Mouse (Mus musculus) liver (tissue): ENCODE measurements around the gene Galnt2.

ENCODE experiments used
- DNase-seq: peaks from one replicate; pipeline ENCODE4 v3.0.0-alpha.2; 2020; ENCODE audit warnings: mixed read lengths

Gene Galnt2

GRCm38 (mm10) chr8:124376406-124376805 is 145.2 kb downstream of the Galnt2 start:
- no peak for DNase-seq

DNA sequence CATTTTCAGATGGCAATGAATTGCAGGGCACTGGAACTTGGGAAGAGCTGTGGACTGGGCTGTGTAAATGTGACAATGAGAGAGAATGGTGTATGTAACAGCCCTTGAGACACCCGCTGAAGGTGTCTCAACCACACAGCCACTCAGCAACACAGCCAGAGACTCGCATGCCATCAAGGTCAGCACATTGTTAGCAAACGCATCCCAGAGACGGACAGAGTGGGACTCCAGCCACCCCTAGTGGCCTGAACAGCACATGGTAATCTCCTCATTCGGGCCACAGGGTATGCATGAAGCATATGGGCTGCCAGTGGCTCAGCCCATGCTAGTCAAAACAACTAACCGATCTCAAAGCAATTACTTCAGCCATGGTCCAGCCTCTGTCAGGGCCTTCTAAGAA is 148.1 kb downstream of the Galnt2 start:
- DNase-seq, result no peak

DNA sequence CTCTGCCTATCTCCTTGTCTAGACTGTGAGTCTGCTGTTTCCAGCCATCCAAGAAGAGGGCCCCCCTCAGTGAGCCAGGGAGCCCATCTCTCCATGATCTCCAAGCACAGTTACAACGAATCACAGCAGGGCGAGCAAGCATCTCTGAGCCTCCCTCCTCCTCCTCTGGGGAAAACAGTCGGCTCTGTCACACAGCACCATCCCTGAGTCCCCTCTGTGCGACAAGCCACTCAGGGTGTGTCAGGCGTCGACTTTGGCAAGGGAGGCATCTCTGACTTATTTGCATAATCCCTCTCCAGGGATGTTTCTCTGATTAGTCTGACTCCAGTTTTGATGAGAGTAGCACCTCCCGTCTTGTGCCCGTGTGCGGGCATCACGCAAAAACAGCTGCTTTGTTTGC is 151.0 kb downstream of the Galnt2 start:
- no peak for DNase-seq

DNA sequence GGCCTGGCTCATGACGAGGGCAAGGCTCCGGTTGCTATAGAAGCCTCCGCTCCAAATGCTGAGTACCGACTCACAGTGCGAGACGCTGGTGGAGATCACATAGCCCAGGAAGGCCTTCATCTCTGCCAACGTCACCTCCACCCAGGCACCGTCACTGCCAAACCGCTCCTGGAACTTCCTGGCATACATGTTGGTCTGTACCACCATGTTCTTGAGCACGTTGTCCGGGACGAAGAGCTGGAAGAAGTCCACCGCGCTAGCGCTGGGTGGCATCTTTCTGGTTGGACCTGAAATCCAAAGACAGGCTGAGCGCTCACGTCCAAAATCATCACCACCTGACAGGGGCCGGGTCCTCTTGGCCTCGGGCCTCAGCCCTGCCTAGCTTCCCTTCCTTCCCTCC is 153.1 kb downstream of the Galnt2 start:
- no peak for DNase-seq

- no peak for DNase-seq
Observed at GRCm38 (mm10) chr8:124386225-124386899, 155.2 kb downstream of the Galnt2 start.

GRCm38 (mm10) chr8:124389495-124389894 is 158.3 kb downstream of the Galnt2 start:
- no peak for DNase-seq

- DNase-seq, result no peak
Observed at GRCm38 (mm10) chr8:124391191-124391590, 160.0 kb downstream of the Galnt2 start.

GRCm38 (mm10) chr8:124392271-124393012 is 161.3 kb downstream of the Galnt2 start:
- no peak for DNase-seq

DNA sequence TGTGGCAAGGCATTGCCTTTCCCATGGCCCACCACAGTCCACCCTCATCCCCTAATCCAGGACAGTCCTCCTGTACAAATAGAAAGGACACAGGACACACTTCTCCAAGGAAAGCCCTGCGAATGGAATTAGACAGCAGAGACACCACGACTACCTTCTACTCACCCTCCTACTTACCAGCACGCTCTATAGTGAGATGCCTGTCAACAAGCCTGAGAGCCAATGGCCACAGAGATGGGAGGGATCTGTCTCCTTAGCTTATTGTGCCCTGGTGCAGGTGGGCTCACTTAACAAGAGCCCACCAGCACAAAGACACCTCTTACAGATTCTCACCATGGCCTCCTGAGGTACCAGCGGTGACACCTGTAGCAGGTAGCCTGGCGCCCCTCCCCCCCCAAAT is 161.8 kb downstream of the Galnt2 start:
- DNase-seq, result no peak

GRCm38 (mm10) chr8:124393927-124394326 is 162.7 kb downstream of the Galnt2 start:
- no peak for DNase-seq

DNA sequence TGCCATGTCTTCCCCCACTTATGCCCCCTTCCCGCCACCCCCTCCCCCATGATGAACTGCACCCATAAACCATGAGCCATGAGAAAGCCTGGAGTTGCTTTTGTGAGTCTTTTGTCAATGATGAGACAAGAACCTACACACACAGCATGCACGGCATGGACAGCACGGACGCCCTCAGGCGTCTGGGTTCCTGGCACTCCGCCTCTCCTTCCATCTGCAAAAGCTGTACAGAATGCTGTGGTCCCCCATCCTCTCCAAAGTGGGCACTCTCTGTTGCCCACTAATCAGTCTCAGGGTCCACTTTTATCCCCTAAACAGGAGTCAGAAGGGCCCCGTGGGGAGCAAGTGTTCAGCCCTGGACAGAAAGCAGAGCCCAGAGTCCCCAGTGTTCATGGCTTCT is 163.8 kb downstream of the Galnt2 start:
- no peak for DNase-seq
